Mouse (Mus musculus) layer of hippocampus, adult 8-10 months (tissue): ENCODE measurements around the gene Fastk. TPM values are rescaled to one million over a fixed set of nuclear protein-coding genes. Genes with fewer than 3 reads are reported as not detected.

Source experiments
- DNase-seq, 2 experiments: peaks; one replicate each; pipeline ENCODE4 v3.0.0; 2022; ENCODE audit warnings: low spot score in 2 of 2
- total RNA-seq, 4 experiments: library from RNA; stranded (reverse); gene quantifications; 2 replicates each; pipeline ENCODE4 v1.2.4; 2022

The Fastk gene
- total RNA-seq, 4 experiments from 2014 or later, result 131 to 154 (median 134) TPM

GRCm38 (mm10) chr5:24392724-24393123 lies 52.4 kb downstream of the Fastk start:
- no peak for DNase-seq

GRCm38 (mm10) chr5:24391864-24392263 lies 53.2 kb downstream of the Fastk start, which contains the start of gene Atg9b:
Gene Atg9b (minus strand): TSS chr5:24392143.
- no peak for DNase-seq

- no peak for DNase-seq
Measured at GRCm38 (mm10) chr5:24389658-24390020, 55.4 kb downstream of the Fastk start.

GRCm38 (mm10) chr5:24389011-24389657 lies 56.0 kb downstream of the Fastk start:
- DNase-seq, result no peak

Other genes with a start within 250 kb of the Fastk start
- gene Kcnh2, start 93.7 kb downstream of the Fastk start, total RNA-seq, result 10 to 100 TPM; 20.4 to 26.8 (median 21.9) TPM
- 1 to 10 TPM; 6.6 to 9.0 (median 7.6) TPM for gene Nos3, start 80.5 kb downstream of the Fastk start, total RNA-seq
- gene Atg9b, start 53.1 kb downstream of the Fastk start, total RNA-seq, result 1 to 10 TPM; 3.0 to 5.2 (median 4.0) TPM
- 10 to 100 TPM; 51.9 to 59.2 (median 56.8) TPM for gene Abcb8, start 51.6 kb downstream of the Fastk start, total RNA-seq
- gene Asic3, start 31.9 kb downstream of the Fastk start, total RNA-seq, result under 1 TPM in 3 of 4 experiments, not detected in 1; 0.43 to 0.48 (median 0.45) TPM
- gene Cdk5, start 21.8 kb downstream of the Fastk start, total RNA-seq, result 100 to 1,000 TPM; 120 to 139 (median 128) TPM
- 10 to 100 TPM; 28.8 to 38.8 (median 33.5) TPM for gene Slc4a2, start 21.4 kb downstream of the Fastk start, total RNA-seq
- 10 to 100 TPM; 19.0 to 23.5 (median 19.7) TPM for gene Tmub1, start 2.6 kb upstream of the Fastk start, total RNA-seq
- gene Agap3, start 6.9 kb upstream of the Fastk start, total RNA-seq, result 100 to 1,000 TPM; 563 to 611 (median 584) TPM
- not detected for gene Gbx1, start 81.9 kb upstream of the Fastk start, total RNA-seq
- gene Asb10, start 95.7 kb upstream of the Fastk start, total RNA-seq, result 1 to 10 TPM in 2 of 4 experiments, under 1 TPM in 2; 0.19 to 5.8 (median 3.0) TPM
- under 1 TPM in 1 of 4 experiments, not detected in 3; 0.36 TPM for gene 4931409K22Rik, start 111.5 kb upstream of the Fastk start, total RNA-seq
- gene Abcf2, start 132.2 kb upstream of the Fastk start, total RNA-seq, result 10 to 100 TPM; 75.3 to 86.0 (median 78.3) TPM
- gene Chpf2, start 141.5 kb upstream of the Fastk start, total RNA-seq, result 10 to 100 TPM; 68.4 to 78.7 (median 75.5) TPM
- 10 to 100 TPM; 85.5 to 92.0 (median 89.1) TPM for gene Smarcd3, start 179.1 kb upstream of the Fastk start, total RNA-seq
- 10 to 100 TPM; 68.8 to 75.2 (median 73.1) TPM for gene Nub1, start 240.2 kb upstream of the Fastk start, total RNA-seq